Mouse (Mus musculus) spleen, adult 2 months (tissue): Measurements from ENCODE around the gene Gm815.

Experiments
- CTCF ChIP-seq: fragments of 200-500 bp; IDR thresholded peaks from 2 replicates; pipeline ENCODE4 v1.5.1; 2011; ENCODE audit warnings: mild to moderate bottlenecking, inconsistent platforms; ENCODE audit not compliant: insufficient read depth, insufficient read length, insufficient replicate concordance; ENCODE audit errors: extremely low read depth
- POLR2A ChIP-seq: fragments of 200-500 bp; IDR thresholded peaks from 2 replicates; pipeline ENCODE4 v1.6.1; 2011; ENCODE audit warnings: low read depth, low read length, inconsistent platforms

GRCm38 (mm10) chr19:26885616-26886015 is at the start of gene Gm815:
- TF ChIP-seq CTCF (no peak), POLR2A (no peak)
